Mouse (Mus musculus) ES-E14 (cell line): ENCODE measurements at regions not wholly inside any gene's neighbourhood (a gene's known extent, or its start where the extent isn't known, plus 50 kb on each side); places are given as distances from the start of the nearest gene placed in this dataset.

Experiments
- DNase-seq: peaks from one replicate; pipeline ENCODE4 v3.0.0-alpha.2; 2013; ENCODE audit warnings: low read depth, low spot score
- H3K27ac ChIP-seq: 2 replicates; pipeline ENCODE4 v1.5.1; 2012; ENCODE audit warnings: low read depth, mild to moderate bottlenecking, low read length, moderate library complexity, mixed read lengths; ENCODE audit not compliant: poor library complexity, insufficient read depth, severe bottlenecking
- H3K36me3 ChIP-seq: 2 replicates; pipeline ENCODE4 v1.6.1; 2012; ENCODE audit warnings: mild to moderate bottlenecking, low read length, moderate library complexity, mixed read lengths; ENCODE audit not compliant: control insufficient read depth, poor library complexity, insufficient read depth, severe bottlenecking
- H3K4me1 ChIP-seq, 2 experiments: fragments of 150-350 bp in 1 of 2; sonication (generic) in 1 of 2; 2 replicates each; pipeline ENCODE4 v1.6.1; 2012; ENCODE audit warnings: low read length in 2 of 2, mild to moderate bottlenecking in 1 of 2, mixed read lengths in 1 of 2; ENCODE audit not compliant: control insufficient read depth in 2 of 2, insufficient read depth in 2 of 2, poor library complexity in 1 of 2
- H3K4me3 ChIP-seq, 2 experiments: fragments of 150-350 bp in 1 of 2; sonication (generic) in 1 of 2; 2 replicates each; pipeline ENCODE4 v1.5.1; 2012; ENCODE audit warnings: low read length in 2 of 2, low read depth in 1 of 2, mild to moderate bottlenecking in 1 of 2, mixed read lengths in 1 of 2; ENCODE audit not compliant: insufficient read depth in 1 of 2, poor library complexity in 1 of 2, severe bottlenecking in 1 of 2
- H3K9ac ChIP-seq: 2 replicates; pipeline ENCODE4 v1.6.1; 2012; ENCODE audit warnings: low read depth, mild to moderate bottlenecking, low read length, mixed read lengths; ENCODE audit not compliant: poor library complexity, insufficient read depth, severe bottlenecking
- H3K9me3 ChIP-seq: fragments of 150-350 bp; sonication (generic); 2 replicates; pipeline ENCODE4 v1.6.1; 2012; ENCODE audit warnings: low read depth, mild to moderate bottlenecking, low read length; ENCODE audit not compliant: control insufficient read depth, insufficient read depth
- CHD2 ChIP-seq: IDR thresholded peaks from 2 replicates; pipeline ENCODE4 v1.6.1; 2014; ENCODE audit warnings: mild to moderate bottlenecking, low read depth, low read length, inconsistent platforms
- HCFC1 ChIP-seq: IDR thresholded peaks from 2 replicates; pipeline ENCODE4 v1.6.1; 2012; ENCODE audit warnings: low read length, inconsistent platforms, borderline replicate concordance; ENCODE audit not compliant: insufficient read depth
- MAFK ChIP-seq: IDR thresholded peaks from 2 replicates; pipeline ENCODE4 v1.6.1; 2014; ENCODE audit warnings: mild to moderate bottlenecking, low read depth, low read length, inconsistent platforms; ENCODE audit not compliant: insufficient read depth
- ZC3H11A ChIP-seq: IDR thresholded peaks from 2 replicates; pipeline ENCODE4 v1.6.1; 2012; ENCODE audit warnings: low read depth, mild to moderate bottlenecking, inconsistent platforms, low read length, borderline replicate concordance
- ZNF384 ChIP-seq: IDR thresholded peaks from 2 replicates; pipeline ENCODE4 v1.6.1; 2012; ENCODE audit warnings: low read depth, low read length, inconsistent platforms
- in situ Hi-C, 2 experiments: fragments of 600-800 bp; cut with MboI; formaldehyde crosslinking; loops; one replicate each; pipeline ENCODE4 v1.15.1; 2025; ENCODE audit warnings: low sequenced_read_pairs in 2 of 2, inconsistent platforms in 1 of 2; ENCODE audit not compliant: unreplicated experiment in 2 of 2

GRCm38 (mm10) chr15:93026456-93027078 lies 248.4 kb downstream of the Gxylt1 start:
- in situ Hi-C loops, result no loop called here

GRCm38 (mm10) chr15:93025791-93026190 lies 249.2 kb downstream of the Gxylt1 start:
- H3K4me3 ChIP-seq, result no peak overlapping the region
- in situ Hi-C loops, result no loop called here
- H3K9me3 ChIP-seq, result no peaks in the 10 kb centered on the region
- no peaks in the 10 kb centered on the region for H3K36me3 ChIP-seq
- no peak for TF ChIP-seq MAFK
- TF ChIP-seq ZC3H11A, result no peak
- TF ChIP-seq HCFC1, result no peak
- H3K4me1 ChIP-seq, result no peaks in the 10 kb centered on the region
- H3K27ac ChIP-seq, result no peak overlapping the region
- no peak for DNase-seq
- H3K9ac ChIP-seq, result no peak overlapping the region

More at GRCm38 (mm10) chr15:93026456-93027078, 248.4 kb downstream of the Gxylt1 start:
- no peak for DNase-seq
- Histone ChIP-seq H3K4me3 (no peak overlapping the region), H3K9ac (no peak overlapping the region), H3K27ac (no peak overlapping the region), H3K4me1 (no peaks in the 10 kb centered on the region), H3K9me3 (no peaks in the 10 kb centered on the region), H3K36me3 (no peaks in the 10 kb centered on the region)
- no peak for TF ChIP-seq ZC3H11A
- TF ChIP-seq MAFK, result no peak
- no peak for TF ChIP-seq CHD2
- no peak for TF ChIP-seq HCFC1
- TF ChIP-seq ZNF384, result no peak

- Histone ChIP-seq H3K27ac (no peak overlapping the region), H3K4me3 (no peak overlapping the region), H3K4me1 (no peaks in the 10 kb centered on the region; a peak in 1 of 4 replicates), H3K9me3 (no peaks in the 10 kb centered on the region), H3K36me3 (no peaks in the 10 kb centered on the region), H3K9ac (no peak overlapping the region)
- TF ChIP-seq ZNF384 (no peak), MAFK (no peak)
- DNase-seq, result no peak
- in situ Hi-C loops, result no loop called here
These were observed 250.8 kb downstream of the Gxylt1 start for GRCm38 (mm10) chr15:93024171-93024570.

GRCm38 (mm10) chr15:93011166-93011565 lies 263.8 kb downstream of the Gxylt1 start:
- DNase-seq, result no peak
- H3K36me3 ChIP-seq, result no peaks in the 10 kb centered on the region
- H3K4me1 ChIP-seq, result peaks cover 3 to 6% of the 10 kb centered on the region in 2 experiments; a peak in 1 of 4 replicates
- in situ Hi-C loops, result no loop called here
- no peak overlapping the region for H3K9ac ChIP-seq
- TF ChIP-seq CHD2, result no peak
- no peak for TF ChIP-seq MAFK
- no peak for TF ChIP-seq ZC3H11A
- no peak for TF ChIP-seq HCFC1
- no peak overlapping the region for H3K27ac ChIP-seq
- H3K4me3 ChIP-seq, result no peak overlapping the region
- H3K9me3 ChIP-seq, result no peaks in the 10 kb centered on the region

GRCm38 (mm10) chr15:93010629-93011028 lies 264.4 kb downstream of the Gxylt1 start:
- no peaks in the 10 kb centered on the region for H3K36me3 ChIP-seq
- TF ChIP-seq MAFK (no peak), CHD2 (no peak), ZNF384 (no peak), HCFC1 (no peak), ZC3H11A (no peak)
- in situ Hi-C loops, result no loop called here
- no peak overlapping the region for H3K9ac ChIP-seq
- no peak overlapping the region for H3K27ac ChIP-seq
- DNase-seq, result no peak
- H3K9me3 ChIP-seq, result no peaks in the 10 kb centered on the region
- H3K4me1 ChIP-seq, result peaks cover 3 to 7% of the 10 kb centered on the region in 2 experiments; a peak in 1 of 4 replicates
- no peak overlapping the region for H3K4me3 ChIP-seq
